Mouse (Mus musculus): ENCODE results near the gene Tmub1.

- TF ChIP-seq CTCF (IDR thresholded peaks at IDR 0.05; ENCODE audit: control insufficient read depth, insufficient read depth, insufficient read length) (no peak), MYOD1 (IDR thresholded peaks at IDR 0.05; ENCODE audit: control insufficient read depth, insufficient read length, low read depth) (no peak), CEBPB (IDR thresholded peaks at IDR 0.05; ENCODE audit: low read depth) (no peak), MAX (IDR thresholded peaks at IDR 0.05) (no peak)
Measured at GRCm38 (mm10) chr5:24444746-24445427, 2.8 kb downstream of the Tmub1 start, which contains the start of gene Fastk.
